Mouse (Mus musculus) CD8-positive naive resting alpha-beta T cell, adult 2 months (primary cell): ENCODE measurements around the gene Fezf1.

Experiments used
- DNase-seq, 2 experiments: peaks; one replicate each; pipeline ENCODE4 v3.0.0; 2022; ENCODE audit warnings: low read depth in 2 of 2, low spot score in 2 of 2

The Fezf1 gene

DNA sequence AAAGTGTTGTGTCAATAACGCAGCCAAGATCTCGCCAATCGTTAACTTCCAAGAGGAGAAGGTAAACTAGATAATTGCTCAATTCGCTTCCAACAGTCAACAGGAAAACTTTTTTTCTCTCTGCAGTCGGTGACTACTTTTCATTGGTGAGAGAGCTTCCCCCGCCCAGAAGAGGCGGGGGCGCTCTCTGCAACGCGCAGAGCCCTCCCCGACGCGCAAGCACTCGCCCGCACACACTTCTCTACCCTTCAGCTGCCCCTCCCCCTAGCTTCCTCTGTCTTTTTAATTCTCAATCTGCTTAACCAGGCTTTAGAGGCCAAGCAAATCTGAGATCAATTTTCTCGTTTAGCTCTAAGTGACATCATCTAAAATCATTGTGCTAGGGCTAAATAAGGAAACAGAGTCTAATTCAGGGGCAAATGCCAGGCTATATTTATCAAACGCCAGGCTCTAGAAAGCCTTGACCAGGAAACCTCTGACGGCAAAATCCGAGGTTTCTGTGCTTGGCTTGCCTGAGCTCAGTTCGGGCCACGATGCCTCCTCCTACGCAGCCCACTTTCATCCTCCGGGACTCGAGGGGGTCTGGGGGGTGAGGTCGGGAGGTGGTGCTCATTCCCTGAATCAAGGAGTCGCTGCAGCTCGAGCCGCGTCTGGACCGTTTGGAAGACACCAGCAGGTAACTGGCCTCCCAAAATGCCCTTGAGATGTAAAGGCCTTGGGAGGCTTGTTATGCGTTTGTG, at the start of gene Fezf1:
TSS of gene Fezf1 (minus strand) at position 50 of the 740 bp plus-strand sequence.
- no peak for DNase-seq

DNA sequence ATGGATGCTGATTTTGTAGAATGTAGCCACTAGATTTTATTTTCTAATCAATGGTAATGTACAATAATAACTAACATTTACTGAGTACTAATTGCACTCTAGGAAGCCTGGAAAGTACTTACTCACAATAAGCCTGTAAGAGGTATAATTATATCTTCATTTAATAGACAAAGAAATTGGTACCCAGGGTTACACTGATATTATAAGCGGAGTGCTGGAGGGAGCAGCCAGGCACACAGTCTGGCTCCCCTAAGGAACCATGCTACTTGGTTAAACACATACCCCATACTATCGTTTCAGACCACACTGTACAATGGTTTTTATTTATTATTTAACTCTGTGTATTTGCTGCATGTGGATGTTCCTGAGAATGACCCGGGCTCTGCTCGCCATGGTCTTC, 46.5 kb upstream of the Fezf1 start:
- DNase-seq: no peak

DNA sequence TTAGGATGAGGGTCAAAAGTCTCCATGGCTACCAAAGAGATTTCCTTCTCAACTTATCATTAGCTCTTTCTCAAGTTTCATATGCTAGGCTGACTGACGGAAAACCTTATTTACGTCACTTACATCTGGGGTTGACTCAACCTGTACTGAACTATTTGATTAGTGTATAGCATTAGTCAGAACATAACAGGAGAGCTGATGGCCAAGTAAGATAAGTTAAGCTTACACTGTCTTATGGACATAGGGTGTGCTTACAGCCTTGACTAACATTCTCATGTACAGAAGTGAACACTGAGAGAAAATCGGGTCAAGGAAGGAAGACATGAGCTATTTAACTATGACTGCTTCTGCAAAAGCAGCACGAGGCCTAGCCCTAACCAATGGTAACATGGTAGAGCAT, 40.6 kb upstream of the Fezf1 start:
- DNase-seq: no peak

DNA sequence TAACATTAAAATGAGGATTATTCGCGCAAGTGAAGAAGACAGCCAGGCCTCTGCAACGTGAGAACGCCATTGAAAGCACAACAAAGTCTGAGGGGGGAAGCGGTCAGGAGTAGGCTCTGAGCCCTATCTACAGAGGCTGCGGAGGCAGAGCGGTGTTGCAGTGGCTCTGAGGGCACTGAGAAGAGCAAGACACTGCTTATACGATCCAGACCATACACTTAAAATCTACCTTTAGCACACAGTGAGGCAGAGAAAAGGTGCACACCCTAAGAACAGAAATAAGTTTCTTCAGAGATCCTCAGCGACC, 33.3 kb upstream of the Fezf1 start:
- no peak for DNase-seq

DNA sequence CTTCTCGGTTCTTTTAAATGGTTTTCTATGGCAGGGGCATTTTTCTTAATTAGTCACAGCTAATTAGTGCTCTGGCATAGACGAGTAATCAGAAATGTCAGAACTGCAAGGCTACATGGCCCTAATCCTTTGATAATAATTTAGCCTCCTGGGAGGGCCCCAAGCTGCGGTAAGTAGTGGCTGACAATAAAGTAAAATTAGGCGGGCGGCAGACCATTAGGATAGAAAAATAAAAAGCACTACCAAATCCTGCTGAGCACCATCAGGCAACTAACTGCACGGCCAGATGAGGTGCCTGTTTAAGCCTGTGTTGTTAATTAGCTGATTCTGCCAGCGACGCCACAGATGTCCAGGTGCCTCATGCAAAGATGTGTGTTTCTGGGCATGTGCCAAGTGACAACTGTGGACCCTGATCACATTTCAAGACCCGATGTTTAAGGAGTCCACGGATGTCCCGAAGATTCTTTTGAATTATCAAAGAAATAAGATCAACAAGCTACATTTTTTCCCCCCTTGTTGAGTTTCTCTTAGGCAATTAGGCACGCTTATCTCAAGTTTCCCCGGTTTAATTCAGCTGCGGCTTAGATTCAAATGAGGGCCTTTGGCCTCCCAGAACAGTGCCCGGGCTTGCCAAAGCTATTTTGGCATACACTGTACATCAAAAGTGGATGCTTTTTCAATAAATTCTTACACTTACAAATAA, 32.8 kb upstream of the Fezf1 start:
- DNase-seq: no peak

DNA sequence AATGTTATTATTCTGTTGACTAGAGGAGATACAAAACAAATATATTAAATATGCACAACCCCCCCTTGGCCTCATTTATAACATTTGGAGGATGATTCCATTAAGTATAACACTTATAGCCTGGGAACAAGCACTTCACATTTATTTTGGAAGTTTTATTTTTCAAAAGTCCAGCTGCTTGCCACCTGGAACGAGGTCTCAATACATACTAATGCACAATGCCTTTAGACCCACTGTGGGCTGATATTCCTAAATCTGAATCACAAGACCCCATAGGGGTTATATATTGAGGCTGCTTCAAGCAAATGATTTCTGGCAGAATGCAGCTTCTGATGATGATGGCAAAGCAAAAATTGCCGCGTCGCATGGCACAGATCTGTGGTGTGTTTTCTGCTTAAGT, 25.3 kb upstream of the Fezf1 start:
- no peak for DNase-seq

DNA sequence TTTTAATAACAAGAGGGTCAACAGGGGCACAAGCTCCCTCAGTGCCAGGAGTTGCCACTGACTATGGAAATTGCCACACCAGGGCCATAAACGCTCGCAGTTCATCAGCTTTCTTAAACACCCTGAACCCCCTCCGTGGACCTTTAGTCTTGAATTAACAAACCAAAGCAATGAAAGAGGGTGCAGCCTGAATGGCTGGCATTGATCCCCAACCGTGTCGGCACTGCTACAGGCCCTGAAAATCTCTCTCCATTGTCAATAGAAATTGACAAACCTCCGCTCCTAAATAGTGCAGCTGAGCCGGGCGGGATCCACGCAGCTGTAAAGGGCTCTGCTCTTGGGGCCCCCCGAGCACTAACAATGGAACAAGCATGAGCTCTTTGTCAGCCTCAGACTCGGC, 24.8 kb upstream of the Fezf1 start:
- no peak for DNase-seq

DNA sequence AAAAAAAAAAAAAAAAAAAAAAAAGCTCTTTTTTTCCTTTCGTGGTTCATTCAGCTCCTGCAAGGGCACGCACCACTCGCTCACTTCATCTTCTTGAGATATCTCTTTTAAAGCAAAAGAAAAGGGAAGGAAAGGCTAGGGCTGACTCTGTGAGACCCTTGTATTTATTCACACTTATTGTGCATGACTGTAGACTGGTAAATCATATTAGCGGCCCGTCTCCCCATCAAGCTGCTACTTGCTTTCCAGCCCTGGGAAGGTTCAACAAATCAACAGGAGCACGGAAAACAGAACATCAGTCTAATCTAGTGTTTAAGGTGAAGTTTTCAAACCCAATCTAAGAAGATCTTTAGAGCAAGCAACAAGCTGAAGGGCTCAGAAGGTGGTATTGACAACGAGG, 24.4 kb upstream of the Fezf1 start:
- no peak for DNase-seq

DNA sequence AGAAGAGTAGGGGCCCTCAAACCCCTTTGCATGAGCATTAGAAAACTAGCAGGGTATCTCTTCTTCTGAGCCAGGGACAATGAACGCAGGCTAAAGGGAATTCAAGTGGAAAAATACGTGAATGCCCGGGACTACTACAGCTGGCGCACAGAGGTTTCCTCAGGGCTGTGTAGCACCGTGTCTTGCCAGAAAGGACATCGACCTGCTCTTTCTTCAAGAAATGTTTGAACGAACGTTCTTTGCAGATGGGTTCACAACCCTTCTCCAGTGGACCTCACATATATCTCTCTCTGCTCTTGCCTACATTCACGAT, 12.5 kb upstream of the Fezf1 start:
- no peak for DNase-seq

DNA sequence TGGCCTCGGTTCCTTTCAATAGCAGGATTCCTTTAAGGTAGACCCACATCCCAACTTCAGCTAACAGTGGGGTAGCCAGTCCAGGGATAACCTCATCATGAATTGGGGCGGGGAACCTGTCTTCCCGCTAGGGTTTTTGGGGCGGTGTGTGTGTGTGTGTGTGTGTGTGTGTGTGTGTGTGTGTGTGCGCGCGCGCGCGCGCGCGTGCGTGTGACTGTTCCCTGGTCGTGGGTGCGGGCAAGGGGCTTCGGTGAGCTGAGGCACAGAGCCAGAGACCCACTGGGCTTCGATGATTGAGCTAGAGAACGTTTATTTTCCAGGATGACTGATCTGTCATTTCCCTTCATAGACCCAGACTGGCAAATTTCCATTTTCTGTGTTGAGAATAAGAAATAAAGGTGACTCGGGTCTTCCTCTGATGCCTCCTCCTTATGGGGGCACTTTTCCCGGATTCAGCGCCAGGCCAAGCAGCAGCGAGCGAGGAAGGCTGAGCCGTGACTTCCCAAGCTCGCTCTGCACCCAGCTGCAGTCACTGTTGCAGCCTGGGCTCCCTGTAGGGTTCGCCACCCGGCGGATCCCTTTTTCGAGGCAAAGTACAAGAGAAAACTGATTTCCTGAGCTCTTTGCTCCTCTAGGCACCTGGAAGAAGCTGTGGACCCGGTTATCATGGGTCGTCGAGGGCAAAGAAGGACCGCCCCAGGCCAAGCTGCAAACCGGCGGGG, 12.0 kb upstream of the Fezf1 start:
- DNase-seq: no peak

DNA sequence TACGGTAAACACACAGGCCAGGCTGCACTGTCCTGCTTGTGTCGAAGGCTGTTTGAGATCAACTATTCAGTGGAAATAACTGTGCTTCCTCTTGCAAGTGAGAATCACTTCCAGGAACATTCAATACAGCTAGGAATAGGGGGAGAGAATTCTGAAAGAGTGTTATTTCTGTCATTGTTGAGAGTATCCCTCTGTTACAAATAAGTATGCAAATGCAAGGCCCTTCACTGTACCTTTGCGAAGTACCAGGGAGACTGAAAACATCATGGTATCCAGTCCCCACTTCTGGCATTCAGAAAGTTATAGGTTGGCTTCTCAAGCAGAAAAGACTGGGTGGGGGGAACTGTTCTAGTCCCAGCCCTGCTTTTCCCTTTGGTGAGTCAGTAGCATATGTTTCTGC, 9.8 kb upstream of the Fezf1 start:
- no peak for DNase-seq

DNA sequence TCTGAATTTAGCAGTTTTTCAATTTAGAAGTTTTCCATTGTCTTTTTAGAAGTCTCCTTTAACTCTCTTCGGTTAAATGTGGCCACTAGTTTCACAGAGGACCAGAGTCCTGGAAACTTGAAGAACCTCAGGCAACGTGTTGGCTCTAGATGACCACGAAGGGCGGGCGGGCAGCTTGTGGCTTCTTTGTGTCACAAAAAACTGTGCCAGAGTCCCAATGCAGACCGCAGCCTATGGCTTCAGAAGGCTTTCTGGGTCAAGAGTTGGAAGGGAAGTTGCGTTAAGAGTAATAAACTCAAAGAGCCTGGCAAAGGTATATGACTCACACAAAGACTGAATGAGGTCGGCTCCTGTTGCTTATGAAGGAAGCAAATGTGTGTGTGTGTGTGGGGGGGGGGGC, 7.0 kb upstream of the Fezf1 start:
- no peak for DNase-seq

DNA sequence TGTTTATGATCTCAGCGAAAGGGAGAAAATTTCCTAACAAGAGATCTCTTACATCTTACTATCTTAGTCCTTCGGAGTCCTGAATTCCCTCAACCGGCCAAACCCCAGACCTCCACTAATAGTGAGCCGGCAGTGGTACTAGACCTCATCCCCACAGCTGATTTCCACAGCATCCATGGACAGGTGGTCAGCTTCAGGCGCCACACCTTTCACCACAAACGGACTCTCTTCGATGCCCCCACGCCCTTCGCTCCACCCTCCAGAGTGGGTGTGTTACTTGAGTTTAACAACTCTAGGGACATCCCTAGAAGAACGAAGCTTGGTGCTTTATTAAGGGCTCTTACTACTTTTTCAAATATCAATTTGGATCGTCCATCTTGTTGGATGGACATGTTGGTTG, 6.5 kb upstream of the Fezf1 start:
- DNase-seq: no peak

DNA sequence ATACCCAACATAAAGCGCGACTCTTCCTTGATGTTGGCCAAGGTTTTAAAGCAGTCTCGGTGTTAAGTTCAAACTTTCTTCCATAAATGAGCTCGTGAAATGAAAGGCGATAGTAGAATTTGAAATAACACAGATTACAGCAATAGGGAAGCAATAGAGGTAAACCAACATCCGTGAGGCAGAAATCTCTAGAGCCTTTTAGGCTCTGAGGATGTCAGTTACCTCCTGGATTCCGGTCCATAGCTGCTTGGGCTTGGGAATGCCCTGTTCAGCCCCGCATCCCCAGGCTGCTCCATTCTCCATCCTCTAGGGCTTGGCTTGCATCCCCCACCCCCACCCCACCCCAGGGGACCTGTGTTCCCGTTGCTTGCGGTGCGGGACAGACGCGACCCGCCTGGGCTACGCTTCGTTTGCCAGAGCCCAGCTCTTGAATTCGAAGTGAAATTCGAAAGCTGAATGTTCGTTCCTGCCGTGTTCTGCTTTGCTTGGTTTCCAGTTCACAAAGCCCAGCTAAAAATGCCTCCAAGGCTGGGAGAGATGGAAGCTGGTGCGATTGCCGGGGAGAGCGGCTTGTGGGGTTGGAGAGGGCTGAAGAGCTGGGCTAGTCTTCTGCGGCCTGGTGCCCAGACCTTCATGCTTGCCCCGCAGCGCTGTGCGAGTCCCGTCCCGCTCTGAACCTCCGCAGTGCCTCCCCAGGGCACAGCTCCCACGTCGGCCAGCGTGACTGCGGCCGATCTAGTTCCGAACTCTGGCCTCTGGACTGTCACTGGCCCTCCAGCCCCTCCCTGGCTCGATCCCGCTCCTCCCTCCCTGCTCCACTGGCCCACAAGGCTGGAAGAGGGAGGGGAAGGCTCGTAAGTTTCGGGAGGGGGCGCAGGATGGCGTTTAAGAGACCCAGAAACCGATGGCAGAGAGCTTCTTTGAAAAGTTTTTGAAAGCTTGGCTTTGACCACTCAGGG, 5.5 kb upstream of the Fezf1 start:
- DNase-seq: no peak

DNA sequence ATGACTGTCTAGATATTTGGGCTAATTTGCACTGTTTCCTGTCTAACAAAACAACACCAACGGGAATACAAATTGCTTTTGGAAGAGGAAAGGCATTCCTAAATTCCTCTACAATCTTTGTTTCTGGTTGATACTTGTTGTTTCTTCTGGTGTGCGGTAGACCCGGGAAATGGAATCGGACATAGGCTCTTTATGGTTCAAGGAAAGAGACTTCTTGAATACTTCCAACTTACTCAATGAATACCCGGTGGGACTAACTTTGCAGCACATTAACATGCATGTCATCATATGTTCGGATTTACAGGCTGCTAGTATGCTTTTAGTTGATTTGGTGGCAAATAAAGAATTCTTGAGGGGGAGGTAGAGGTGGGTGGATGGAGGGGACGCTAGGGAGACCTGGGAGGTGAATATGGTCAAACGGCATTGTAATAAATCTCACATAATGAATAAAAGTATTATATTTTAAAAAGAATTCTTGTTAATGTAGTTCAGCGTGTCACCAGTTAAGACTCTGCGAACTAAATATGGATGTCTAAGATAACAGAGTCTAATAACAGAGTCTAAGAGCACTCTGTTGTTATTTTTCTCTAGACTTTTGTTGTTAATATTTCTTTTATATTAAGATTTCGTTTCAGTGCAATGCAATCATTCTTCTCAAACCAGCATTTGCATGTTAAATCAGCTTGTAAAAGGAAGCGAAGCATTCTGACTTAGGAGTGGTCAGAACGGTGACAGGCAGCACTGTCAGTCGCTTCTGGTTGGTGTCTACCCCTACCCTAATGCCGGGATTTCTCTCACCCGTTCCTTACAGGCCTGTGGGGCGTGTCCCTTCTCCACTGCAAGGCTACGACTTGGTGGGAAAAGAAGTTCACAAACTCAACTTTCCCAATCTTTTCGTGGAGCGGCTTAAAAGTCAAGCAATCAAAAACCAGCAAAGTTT, 4.3 kb upstream of the Fezf1 start:
- no peak for DNase-seq

DNA sequence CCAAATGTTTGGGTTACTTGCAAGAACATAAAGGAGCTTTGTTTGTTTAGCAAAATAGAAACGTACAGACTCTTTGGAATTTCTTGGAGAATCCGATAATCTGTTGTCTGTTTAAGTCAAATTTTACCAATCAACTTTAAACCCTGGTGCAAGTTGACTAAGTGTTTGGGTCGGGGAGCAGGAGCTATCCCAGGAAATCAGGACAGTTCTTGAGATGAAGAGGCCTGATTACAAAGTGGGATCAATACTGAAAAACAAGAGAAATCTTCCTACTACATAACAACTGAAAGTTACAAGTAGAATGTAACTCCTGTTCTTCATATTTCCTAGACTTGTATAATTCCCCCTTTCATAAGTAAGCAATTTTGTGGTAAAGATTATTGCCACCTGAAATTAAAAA, 3.3 kb upstream of the Fezf1 start:
- no peak for DNase-seq

DNA sequence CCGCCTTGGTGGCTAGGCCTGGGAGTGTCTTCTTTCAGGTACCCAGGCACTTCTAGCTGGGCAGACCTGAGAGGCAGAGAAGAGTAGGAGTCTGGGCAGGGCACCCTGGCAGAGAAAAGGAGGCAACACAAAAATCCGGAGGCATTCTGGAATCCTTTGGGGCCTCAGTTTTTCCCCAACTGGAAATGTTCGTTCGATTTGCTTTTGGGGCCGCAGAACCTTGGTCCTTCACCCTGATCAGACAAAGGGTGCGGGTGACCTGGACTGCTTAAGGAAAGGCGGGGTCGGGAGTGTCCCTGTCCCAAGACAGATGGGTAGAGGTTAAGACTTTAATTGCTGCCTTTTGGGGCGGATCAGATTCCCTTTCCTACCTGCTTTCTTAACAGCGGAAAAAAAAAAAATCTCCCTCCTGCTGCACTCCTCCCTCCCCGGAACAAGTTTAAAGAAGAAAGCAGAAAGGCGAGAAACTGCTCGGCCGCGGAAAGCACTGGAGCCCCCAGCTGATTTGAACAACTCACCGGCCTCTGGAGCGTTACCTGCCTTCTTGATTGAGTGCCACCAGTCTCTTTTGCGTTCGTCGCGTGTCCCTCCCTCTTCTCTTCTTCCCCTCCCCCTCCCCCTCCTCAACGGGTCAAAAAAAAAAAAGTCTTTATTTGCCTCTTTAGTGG, 2.3 kb upstream of the Fezf1 start:
- no peak for DNase-seq

DNA sequence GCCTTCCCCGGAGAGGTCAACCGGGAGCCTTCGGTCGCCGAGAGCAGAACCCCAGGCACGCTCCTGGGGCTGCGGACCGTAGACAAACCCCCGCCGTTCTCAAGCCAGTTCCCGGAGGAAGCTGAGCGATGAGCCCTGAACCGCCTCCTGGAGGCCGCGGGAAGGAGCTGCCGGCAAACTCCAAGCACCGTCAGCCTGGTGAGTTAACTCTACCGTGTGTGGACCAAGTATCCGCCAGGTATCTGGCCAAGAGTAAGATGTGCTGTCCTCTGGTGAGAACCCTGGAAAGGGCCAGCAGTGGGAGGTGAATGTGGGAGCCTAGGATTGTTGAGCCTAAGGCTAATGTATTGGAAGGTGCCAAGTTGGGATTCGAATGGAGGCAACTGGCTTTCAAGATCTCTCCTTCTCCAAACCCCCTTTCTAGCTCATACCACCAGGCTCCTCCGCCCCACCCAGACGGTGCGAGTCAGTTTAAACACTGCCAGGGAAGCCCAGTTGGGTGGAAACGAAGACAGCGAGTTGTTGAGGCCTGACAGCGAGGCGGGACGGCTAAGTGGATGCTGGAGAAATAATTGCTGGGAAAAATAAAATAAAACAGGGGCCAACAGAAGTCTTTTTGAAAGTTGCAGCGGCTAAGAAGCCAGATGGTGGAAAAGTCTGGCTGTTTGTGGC, 1.6 kb upstream of the Fezf1 start:
- DNase-seq: no peak

DNA sequence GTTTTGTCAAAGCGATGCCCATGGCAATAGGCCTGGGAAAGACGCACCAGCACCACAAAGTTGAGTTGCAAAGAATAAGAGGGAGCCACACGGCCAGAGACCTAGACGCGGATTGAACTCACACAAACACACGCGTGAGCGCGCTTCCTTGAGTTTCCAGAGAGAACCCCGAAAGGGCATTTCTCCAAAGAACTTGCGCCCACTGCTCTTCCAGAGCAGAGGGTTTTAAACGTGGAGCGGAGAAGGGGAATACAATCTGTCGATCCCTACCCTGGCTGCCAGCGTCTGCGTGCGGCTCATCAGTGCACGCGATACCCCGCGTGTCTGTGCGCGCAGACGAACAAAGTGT, 865 bp upstream of the Fezf1 start:
- DNase-seq: no peak
